Mouse (Mus musculus): ENCODE results near the gene Tanc1.

Tanc1 gene

DNA sequence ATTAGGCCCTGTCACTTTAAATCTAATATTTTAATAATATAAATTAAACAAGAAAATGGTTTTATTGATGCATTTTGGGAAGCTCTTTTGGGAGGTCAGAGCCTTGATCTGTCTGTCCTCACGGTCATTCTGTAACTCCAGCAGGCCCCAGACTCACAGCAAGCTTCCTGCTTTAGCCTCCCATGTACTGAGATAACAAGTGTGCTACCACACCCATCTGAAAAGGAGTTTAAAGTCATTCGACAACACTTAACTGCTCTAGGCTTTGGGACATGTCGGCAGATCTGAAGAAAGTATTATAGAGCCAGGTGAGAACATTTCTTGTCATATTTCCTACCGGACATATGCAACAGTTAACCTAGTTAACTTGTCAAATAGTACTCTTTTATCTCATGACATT lies 69.3 kb downstream of the Tanc1 start:
- DNase-seq (ENCODE audit: low spot score) = no peak

DNA sequence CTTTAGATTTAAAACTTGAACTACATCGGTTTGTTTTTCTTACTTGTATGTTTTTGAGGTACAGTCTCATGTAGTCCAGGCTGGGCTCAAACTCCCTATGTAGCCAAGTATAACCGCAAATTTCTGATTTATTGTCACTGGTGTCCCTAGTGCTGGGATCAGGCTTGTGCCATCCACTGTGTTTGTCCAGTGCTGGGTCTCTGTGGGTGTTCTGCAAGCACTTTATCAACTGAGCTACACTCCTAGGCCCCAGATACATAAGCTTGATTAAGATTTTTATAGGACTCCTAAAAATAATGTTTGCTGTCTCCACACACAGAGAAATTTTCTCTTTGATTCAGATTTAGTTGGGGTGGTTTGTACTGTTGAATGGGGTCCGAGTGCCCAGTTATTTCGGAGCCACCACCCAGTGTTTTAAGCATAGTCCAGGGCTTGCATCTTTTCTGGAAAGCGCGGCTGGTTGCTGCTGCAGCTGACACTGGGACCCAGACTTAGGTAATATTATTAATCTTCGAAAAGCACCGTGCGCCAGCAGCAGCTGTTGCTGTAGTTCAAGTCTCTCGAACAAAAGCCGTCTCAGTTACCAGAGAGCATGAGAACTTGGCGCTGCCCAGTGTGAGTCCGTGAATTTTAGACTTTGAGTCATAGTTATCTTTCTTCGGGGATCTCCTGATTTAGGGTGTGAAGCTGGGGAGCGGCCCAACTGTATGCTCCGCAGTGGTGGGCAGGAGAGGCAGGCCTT lies 73.2 kb downstream of the Tanc1 start:
- no peak for DNase-seq (ENCODE audit: low spot score)

DNA sequence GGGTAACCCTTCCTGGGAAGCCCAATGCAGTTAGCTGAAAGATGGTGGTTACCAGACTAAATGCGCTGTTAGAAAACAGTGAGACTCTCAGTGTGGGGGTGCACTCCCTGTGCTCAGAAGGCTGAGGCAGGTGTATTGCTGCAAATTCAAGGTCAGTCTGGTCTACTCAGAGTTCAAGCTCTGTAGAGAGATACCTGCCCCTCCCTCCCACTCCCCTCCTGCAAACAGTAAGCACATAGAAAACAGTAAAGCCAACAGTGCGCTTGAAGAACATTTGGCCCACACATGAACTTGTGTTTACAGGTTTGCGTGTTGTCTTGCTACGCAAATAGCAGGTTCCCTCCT lies 73.7 kb downstream of the Tanc1 start:
- no peak for DNase-seq (ENCODE audit: low spot score)

DNA sequence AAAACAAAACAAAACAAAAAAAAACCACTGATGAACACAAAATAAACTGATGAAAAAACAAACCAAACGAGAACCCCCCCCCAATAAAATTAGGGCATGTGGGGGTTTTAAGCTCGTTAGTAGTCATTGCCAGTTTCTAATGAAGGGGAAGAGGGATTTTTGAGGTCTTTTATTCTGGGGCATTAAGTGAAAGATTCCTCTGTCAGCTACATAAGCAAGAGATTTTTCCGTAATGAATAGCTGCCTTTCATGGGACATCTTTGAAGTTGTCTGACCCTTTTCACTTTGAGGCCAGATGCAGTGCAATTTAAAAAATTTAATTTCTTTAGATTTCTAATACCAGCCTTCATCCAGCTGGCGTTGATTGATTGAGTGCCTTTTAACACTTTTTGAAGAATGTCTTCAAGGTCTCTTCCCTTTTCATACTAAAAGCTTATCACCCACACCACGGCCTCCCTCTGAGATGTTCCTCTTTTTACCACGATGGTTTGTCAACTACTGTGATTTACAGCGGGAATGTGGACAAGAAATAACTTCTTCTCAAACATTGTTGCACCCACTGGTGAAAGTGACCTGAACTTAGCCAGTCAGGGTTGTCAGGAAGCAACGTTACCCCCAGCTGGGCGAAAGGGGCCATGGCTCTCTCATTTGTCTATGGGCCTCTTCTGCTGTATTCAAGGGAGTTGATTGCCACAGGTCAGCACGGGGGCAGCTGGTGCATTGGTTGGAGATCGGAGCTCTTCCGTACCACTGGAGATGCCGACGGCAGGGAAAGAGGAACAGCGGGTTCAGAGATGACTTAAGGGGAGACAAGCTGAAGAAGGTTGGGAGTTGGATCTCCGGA lies 76.6 kb downstream of the Tanc1 start:
- DNase-seq (ENCODE audit: low spot score) = no peak

DNA sequence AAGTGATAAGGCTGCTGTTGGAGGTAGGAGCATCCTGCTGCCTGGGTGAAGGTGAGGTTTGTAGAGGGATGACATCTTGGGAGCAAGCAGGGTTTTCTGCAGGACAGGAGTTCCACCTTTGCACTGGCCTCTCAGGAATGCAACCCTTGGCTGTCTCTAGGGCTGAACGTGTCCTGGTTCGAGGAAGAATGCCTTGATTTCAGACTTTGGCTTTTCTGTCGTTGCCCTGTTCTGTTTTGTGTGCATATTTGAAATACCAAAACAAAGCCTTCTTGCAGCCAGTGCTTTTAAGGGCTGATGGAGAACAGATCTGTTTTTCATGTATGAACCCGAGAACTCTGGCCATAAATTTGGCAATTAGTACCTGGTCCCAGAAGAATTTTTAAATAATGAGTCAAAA lies 79.3 kb downstream of the Tanc1 start:
- no peak for DNase-seq (ENCODE audit: low spot score)

DNA sequence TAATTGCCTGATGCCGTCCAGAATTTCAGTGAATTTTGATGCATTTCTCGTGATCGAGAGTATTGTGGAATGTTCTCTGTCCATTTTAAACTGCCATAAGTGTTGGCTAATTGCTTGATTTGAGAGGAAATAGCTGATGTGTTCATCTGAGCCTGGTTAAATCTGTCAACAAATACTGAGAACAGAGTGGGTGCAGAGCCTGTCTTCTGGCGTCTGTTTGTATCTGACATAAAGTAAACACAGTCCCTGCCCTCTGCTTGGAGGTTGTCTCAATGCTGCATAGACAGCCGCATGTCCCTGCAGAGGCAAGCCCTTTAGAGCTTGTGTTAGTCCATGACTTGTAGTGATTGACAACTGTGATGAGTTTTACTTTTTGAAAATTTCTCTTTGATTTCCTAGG lies 81.6 kb downstream of the Tanc1 start:
- DNase-seq (ENCODE audit: low spot score) = no peak

DNA sequence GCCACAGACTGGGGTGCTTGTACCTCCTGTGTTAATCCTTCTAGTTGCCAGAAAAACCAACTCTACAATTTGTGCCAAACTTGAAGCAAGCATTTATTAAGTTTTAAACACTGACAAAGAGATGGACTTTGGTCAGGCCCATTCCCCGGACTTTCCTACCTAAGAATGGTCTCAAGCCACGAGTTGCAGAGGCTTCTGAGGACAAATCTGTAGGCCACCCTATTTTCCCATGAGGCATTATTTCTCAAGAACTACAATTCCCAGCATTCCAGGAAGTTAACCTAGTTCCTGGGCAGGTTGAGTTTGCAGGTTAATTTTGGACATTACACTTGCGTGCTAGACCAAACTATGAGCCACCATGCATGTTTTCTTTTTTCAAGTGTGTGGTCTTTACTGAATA lies 85.3 kb downstream of the Tanc1 start:
- no peak for DNase-seq (ENCODE audit: low spot score)

DNA sequence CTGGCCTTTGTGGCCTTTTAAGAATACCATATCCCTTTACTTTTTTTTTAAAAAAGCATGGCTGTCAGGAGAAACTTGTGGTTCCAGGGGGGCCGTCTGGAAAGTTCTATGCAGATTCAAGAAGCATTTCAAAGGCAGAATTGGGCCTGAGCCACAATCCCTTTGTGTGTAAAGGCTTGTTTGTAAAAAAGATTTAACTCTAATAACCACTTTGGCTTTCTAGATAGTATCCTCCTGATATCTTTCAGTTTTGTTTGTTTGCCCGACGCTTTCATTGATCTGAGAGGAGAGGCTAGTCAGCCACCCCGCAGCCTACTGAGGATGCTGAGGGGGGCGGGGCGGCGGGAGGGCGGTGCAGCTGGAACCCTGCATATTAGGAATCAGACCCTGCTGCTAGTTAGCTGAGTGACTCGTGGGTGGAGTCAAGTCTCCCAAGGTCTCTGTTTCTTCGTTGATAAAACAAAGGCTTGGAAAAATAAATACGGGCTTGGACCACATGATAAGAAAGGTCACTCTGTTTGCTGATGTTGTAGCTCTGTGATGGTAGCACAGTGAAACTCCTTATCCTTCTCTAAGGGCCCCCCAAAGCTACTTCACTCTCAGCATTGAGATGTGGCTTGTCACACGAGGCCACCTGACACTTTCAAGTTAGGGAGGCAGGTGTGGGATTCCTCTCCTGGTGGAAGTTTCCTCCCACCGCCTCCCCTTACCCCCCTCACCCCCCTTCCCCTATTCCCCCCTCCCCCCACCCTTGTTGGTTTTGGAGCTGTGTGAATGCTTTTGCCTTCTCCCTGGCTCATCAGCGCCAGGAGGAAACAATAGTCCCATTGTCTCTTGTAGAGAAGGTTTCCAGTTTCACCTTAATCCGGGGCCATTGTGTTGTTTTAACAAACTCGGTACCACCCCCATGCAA lies 86.1 kb downstream of the Tanc1 start:
- DNase-seq (ENCODE audit: low spot score) = no peak

DNA sequence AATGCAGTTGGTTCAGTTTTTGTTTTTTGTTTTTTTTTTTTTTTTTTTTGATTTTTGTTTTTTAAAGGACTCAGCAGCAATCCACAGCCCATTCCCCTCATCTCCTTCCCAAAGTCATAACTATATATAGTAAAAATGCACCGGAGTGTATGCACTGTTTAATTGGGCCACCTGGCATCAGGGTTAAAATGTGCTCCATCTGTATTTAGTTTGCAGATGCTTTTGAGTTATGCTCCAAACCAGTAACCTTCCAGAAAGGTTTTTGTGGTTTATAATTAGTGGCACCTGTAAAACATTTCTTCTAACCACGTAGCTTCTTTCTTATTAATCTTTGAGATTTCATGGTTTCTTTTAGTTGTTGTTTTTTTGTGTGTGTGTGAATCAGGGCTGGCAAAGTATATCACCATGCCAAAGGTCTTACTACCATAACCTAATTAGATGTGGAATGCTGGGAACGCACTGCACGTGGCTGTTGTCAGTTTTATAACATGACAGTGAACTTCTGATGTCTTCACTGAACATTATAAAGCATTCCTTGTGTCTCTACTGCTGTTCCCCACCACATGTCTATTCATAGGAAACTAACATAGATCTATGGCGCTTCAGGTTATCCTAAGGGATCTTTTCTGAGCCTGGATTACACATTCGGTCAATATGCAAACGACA lies 86.9 kb downstream of the Tanc1 start:
- no peak for DNase-seq (ENCODE audit: low spot score)

DNA sequence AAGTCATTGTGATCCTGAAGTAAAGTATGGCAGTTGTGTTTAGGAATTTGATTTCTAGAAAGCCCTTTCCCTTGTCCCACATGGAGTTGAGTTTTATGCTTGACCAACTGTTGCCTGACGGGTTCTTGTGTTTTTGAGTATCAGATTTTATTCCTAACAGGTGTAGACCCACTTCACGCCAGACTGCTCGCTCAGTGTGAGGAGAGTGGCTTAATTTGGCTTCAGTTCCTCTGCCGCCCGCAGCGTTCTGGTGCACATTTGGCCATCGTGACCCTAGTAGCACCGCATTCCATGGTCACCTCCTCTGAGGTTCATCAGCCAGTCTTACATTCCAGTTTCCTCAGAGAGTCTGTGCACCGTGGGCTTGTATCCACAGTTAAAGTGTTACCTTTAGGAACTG lies 88.1 kb downstream of the Tanc1 start:
- no peak for DNase-seq (ENCODE audit: low spot score)

DNA sequence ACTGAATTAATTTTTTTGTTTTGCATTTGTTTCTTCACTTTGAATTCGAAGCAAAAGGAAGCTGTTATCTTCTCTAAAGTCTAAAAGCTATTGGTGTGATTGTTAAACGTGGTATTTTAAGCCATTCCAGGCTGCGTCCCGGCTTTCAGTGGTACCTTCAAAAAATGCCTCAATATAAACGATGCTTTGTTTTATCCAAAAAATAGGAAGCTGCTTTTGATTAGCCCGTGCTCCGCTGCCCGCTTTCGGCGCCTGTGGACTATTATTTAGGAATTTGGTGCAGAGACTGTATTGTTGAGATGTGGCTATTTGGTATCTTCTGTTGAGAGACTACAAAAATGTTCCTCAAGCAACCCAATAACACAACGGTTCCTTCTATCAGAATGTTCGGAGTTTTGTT lies 93.4 kb downstream of the Tanc1 start:
- no peak for DNase-seq (ENCODE audit: low spot score)

DNA sequence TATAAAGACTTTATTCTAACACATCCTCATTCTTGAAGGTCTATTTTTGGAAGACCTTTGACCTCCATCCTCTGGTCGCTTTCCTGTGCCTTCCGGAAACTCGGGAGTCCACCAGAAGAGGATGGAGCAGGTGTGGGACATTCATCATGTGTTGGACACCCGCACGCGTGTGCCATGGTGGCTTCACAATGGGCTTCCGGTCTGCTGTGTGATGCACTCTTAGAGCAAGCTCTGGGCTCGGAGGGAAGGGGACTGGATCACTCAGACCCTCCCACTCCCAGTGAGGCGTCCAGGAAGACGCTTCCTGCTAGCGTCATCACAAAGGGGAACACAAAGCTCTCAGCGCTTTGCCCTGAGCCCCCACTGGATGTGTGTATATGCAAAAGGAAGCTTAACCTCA lies 95.0 kb downstream of the Tanc1 start:
- DNase-seq (ENCODE audit: low spot score) = no peak

DNA sequence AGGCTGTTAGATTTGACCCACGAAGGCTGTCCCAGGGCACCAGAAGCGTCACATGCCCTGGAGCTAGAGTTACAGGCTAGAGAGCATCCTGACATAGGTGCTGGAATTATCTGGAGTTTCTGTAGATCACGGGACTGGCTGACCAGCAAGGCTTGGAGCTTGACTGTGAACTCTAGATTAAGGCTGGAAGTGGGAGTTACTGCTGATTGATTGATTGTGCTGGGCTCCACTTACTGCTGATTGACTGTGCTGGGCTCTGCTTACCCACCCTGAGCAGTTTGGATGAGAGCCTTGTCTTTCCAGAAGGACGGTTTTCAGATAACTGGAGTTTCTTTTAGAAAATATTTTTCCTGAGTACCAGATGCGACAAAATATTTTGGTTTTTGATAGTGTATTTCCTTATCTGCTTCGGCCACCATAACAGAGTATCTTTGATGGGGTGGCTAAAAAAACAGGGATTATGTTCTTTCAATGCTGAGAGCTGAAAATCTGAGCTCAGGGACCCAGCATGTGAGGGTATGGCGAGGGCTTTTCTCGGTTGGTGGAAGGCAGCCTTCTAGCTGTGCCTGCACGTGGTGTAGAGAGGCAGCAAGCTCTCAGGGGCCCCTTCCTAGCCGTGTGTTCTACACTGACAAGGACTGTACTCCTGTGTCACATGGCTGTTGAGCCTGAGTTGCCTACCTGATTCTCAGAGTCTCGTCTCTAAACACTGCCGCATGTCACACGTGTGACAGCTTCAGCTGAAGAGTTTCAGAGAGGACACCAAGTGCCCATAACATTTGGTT lies 96.3 kb downstream of the Tanc1 start:
- DNase-seq (ENCODE audit: low spot score) = no peak

DNA sequence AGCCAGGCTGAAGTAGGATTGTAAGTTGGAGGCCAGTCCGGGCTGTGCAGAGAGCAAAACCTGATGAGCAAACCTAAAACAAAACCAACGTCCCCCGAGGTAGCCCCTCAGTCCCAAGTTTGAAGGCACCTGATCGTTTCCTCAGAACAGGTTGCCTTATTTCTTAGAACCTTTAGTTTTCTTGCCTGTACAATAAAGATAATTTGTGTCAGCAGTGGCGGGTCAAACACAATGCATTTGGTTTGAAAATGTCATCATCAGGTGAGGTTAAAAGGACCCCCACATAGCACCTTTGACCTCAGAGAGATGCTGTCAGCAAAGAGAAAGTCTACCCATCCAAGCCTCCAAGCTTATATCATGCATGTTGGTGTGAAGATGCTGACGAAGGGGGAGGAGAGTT lies 98.9 kb downstream of the Tanc1 start:
- DNase-seq (ENCODE audit: low spot score) = no peak

DNA sequence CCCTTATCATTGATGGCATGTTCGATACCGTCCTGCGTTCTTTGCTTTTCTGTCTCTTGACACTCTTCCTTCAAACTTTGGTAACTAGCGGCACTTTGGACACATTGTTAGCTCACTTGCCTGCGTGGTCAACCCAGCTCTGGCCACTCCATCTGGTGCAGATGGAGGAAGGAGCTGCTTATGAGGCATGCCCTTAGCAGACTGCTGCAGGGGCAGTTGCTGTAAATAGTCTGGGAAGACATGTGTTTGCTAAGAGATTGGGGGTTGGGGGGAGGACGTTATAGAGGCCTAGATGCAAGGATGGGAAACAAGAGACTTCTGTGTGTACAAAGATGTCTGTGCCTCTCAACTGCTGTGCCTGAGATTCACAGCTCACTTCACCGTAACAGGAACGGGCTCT lies 100.2 kb downstream of the Tanc1 start:
- DNase-seq (ENCODE audit: low spot score) = no peak

DNA sequence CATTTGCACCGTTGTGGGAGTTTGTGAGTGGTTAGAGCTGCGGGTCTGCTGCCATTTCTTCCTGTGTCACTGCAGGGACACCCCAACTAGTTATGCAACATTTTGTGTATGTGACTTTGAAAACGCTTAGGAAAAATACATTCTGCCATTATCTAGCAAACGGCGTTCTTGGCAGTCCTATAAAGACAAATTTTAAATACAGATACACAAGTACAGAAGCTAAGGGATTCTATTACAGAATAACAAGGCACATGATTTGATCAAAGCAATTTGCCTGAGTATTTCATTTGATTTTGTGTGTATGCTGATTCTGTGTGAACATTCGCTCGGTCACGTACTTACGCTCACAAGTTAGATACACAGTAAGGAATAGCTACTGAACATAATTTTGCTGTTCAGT lies 100.6 kb downstream of the Tanc1 start:
- no peak for DNase-seq (ENCODE audit: low spot score)

DNA sequence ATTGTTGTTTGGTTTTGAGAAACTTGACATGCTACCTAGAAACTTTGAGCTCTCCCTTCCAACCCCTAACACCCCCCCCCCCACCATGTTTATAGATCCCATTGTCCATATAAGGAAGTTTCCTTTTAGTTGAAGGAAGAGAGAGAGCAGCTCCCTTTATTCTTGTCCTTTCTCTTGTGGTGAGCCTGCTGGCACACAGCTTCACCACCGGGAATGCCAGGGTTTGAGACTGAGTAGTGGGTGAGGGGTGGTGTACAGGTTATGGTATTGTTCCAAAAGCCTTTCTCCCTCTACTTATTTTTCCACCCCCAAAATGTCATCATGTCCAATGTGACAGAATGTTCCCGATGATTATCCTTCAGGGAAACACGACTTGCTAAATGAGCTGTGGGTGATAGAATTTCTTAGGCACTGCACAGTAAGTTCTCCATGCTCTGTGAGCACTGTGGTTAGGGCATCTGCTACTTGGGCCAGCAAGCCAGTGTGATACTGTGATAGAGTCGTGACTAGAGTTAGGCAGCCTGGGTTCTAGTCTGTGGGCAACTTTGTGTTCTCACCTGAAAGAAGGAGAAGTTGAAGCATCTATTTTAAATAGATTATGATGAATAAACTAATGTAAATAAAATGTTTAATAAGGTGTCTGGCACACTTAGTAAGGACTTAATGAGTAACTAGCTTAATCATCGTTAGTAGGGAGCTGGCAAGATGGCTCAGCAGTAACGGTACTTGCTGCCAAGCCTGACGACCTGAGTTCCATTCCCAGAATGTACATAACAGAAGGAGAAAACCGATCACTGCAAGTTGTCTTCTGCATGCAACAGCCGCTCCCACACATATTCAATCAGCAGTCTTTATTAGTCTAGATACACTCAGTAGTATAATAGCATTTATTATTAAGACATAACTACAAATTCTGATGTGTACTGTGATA lies 102.0 kb downstream of the Tanc1 start:
- no peak for DNase-seq (ENCODE audit: low spot score)

DNA sequence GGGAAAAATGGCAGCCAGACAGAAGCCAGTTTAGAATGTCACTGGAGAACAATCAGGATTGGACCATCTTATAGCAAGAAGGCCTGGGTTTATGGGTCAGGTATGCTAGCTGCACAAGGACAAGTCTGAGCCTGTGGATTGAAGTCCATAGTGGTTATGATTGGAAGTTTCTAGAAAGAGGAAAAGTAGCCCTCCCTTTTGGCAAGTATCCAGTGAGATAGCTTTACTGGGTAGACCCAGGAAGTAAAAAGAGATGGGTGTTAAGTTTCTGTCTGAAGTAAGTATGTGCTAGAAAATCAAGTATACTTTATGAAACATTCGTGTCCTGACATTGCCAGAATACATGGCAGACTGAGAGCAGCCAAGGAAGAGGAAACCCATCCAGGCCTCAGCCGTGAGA lies 103.2 kb downstream of the Tanc1 start:
- no peak for DNase-seq (ENCODE audit: low spot score)

DNA sequence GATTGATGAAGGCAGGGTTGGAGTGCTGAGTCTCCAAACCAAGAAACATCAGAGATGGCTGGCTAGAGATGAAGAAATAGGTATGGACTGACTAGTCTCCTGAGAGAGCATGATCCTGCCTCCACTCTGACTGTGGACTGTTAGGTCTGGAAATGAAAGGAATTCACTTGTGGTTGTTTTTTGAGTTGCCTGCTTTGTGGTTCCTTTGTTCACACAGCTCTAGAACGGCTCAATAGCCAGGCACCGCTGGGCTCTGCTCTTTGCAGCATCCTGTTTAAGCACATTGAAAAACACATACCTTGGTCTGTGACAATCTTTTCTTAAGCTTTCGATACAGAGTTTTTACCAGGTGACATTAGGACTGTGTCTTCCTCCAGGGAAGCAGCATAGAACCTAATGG lies 104.6 kb downstream of the Tanc1 start:
- DNase-seq (ENCODE audit: low spot score) = no peak

DNA sequence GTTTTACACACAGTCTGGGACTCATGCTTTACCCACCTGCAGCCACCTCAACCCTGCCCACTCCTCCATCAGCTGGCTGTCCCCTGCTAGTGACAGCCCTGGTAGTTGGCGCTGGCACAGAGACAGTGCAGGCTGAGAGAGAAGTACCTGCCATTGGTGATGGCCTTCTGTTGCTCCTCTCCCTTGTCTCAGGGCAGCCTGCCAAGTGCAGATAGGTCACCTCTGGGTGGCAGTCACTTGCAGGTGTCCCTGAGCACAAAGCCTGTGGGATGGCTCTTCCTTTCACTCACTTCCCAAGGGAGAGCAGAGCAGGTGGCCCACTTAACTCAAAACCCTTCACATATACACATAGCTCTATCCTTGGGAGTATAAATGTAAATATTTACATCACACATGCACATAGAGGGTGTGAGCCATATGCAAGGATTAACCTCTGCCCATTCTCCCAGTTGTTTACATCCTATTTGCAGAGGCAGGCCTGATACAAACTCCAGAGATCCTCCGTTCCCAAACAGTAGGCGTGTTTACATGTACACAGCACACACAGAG lies 106.0 kb downstream of the Tanc1 start:
- DNase-seq (ENCODE audit: low spot score) = no peak

Data from urinary bladder, postnatal 10 days (tissue).